Mouse (Mus musculus) 3T3-L1 (cell line): Measurements from ENCODE around the gene Vps37c.
A peak's percentile ranks its signal among the peaks of the same experiment; 100 is the strongest.

Experiments used
- DNase-seq: peaks from one replicate; pipeline ENCODE4 v3.0.0-alpha.2; 2015; ENCODE audit warnings: low read depth, low spot score

Vps37c gene

DNA sequence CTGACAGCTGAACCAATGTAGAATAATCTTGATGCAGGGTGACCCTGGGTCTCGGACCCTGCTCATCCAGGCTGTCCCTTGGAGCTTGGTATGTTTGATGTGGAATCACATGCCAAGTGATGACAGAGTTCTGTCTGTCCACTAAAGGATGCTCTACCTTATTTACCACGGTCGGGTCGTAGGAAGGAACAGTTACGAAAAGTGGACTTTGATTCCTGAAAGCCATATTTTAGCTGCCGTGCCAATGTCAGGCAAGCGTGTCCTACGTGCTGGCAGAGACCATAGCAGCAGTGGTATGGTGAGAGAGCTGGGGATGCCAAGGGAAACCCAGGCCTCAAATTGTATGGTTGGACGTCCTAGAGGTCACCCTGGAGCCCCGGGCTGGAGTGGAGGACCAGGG lies 25.0 kb downstream of the Vps37c start:
- DNase-seq = no peak

DNA sequence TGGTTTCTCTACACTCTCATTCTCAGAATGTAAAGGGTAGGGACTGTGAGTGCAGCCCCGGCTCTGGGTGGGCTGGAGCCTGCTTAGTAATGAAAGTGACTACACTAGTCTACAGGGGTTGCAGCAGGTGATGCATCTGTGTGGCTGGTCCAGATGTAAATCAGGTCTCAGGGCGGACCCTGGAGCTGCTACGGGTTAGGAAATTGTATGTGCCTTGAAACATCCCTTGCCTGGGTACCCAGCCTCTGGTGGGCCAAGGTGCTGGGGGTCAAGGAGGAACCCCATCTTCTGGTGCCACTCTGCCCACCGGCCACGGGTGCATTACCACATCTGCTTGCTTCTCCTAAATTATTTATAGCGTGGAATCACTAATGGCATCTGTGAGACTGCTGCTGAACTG lies 25.6 kb downstream of the Vps37c start:
- no peak for DNase-seq

DNA sequence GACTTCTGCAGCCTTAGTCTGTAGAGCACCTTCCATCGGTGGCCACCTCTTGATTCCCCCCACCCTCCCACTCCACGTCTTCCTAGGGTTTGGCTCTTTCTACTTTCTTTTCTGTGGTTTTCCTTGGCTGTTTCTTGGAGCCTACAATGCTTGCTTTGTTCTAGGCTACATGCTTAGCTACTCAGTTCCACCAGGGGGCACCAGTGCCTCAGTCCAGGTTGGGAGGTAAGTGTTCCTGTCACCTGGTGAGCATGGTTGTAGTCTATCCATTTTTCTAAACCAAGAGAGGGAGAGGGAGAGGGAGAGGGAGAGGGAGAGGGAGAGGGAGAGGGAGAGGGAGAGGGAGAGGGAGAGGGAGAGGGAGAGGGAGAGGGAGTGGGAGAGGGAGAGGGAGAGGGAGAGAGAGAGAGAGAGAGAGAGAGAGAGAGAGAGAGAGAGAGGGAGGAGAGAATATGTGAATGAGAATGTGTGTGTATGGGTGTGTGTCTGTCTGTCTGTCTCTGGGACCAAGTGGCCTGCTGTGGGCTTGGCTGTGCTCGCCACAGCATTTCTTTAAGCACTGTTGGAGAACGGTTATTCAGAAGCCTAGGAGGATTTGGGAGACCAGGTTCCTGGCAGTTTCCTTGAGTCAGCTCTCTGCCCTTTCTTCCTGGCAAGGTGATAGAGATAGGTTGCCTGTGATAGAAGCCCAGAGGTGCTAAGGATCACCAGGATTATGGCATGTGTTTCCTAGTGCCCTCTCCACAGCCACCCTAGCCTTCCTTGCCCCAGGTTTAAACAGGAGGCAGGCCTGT lies 26.3 kb downstream of the Vps37c start:
- DNase-seq = peak; percentile 93

DNA sequence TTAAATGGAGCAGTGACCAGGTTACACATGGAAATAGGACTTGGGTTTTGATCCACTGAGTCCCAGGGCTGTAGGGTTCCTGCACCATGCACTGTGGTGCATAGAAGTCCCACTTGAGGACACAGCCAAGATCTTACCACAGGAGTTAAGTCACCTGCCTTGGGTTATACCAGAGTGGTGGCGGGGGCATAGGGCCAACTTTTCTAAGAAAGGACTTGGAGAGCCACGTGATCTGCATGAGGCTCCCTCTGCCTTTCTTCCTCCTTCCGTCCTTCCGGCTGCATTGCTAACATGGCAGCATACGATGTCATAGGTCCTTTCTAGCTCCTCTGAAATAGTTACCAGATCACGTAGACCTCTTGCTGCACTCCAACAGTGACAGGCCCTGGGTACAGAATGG lies 26.9 kb downstream of the Vps37c start:
- no peak for DNase-seq

DNA sequence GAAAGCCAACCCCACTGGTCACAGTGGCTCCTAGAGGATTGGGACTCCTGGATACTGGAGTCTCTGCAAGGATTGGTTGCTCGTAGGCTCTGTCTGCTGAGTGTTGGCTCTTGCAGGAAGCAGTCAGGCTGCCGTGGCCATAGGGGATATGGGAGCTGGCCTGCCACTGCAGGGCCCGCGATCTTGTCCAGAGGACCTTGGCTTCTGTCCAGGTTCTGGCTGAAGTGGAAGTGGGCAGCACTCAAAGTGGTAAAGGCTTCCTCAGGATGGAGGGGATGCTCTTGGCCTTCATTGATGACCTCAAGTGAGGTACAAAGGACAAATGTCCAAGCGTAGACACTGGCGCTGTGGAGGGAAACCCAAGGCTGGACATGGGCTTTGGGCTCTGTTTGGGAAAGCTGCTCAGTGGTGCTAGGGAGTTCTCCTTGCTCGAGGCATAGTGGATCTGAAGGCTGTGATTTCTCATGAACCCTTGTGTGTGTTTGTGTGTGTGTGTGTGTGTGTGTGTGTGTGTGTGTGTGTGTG lies 29.8 kb downstream of the Vps37c start:
- no peak for DNase-seq

DNA sequence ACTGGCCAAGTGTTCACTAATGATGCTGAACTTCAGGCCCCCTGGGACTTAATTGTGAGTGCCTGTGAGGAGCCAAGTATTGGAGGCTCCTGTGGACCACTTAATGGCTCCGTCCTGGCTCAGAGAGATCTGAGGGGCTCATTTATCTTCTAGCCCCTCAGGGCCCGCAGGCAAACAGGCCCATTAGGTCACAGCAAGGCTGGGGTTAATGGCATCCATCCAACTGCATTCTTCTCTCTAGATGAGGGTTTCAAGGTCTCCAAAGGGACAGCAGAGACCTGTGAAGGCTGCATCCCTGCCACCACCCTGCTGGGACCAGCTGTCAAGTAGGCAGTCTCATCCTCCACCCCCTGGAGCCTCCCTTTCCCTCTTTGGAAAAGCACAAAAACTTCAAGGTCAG lies 31.2 kb downstream of the Vps37c start:
- no peak for DNase-seq

DNA sequence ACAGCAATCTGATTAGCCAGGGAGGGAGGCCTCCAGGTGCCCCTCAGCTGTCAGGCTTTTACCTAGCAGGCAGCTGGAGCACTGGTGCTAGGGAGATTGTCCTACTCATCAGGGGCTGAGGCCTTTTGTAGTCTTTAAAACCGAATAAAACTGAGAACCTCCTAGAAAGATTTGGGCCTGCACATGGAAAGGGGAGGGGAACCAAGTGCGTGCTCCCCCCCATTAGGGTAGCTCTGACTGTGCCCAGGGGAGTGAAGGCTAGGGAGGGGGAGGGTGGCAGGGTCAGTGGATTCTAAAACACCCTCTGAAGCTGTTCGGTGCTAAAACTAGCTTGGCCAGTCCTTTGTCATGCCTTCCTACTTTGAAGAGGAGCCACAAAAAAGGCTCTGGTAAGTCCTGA lies 32.0 kb downstream of the Vps37c start:
- DNase-seq = no peak

DNA sequence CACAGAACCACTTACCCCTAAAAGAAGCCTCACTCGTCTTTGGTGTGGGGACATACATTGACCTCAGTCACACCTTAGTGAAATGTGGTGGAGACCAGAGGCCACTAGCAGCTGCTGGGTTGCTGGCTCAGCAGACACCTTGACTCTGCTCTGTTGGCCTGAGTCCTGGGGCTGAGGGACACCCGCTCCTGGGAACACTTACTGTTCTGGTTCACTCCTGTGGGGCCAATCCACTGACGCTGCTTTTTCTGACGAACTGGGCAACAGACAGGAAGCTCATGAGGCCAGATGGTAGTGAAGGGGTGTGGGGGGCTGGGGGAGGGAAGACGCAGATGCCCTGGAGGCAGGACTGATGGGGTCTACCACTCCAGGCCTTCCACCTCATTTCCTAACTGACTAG lies 32.5 kb downstream of the Vps37c start:
- no peak for DNase-seq

DNA sequence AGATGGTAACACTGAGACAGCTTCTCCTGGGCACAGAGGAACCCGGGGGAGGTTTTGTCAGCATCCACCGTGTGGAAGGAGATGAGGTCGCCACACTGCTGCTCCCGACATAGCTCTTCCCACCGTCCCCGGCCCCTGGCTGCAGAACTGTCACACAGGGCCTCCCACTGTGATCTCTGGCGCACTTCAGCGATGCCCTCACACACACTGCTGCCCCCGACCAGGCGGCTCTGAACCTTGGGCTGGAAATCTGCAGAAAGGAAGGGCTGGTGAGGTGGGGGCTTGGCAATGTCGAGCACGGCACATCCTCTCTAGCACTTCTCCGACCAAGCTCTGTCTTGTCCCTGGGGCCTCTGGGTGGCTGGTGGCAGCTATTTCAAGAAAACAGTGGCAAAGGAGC lies 34.5 kb downstream of the Vps37c start:
- no peak for DNase-seq

DNA sequence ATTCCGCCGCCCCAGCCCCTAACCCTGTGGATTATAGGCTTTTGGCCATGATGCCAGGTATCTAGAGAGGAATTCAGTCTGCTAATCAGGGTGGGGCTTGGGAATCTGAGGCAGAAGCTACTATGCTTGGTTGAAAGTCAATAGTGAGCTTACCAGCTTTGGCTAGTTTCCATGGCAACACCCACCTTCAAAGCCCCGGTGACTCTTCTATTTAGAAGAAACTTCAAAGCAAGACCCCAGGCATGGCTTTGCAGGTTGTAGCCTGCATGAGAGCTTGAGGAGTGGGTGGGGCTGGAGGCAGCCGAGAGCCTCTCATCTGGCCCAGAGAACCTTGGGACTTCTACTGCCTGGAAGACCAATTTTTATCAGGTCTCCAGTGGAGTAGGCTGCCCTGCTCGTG lies 35.1 kb downstream of the Vps37c start:
- no peak for DNase-seq

DNA sequence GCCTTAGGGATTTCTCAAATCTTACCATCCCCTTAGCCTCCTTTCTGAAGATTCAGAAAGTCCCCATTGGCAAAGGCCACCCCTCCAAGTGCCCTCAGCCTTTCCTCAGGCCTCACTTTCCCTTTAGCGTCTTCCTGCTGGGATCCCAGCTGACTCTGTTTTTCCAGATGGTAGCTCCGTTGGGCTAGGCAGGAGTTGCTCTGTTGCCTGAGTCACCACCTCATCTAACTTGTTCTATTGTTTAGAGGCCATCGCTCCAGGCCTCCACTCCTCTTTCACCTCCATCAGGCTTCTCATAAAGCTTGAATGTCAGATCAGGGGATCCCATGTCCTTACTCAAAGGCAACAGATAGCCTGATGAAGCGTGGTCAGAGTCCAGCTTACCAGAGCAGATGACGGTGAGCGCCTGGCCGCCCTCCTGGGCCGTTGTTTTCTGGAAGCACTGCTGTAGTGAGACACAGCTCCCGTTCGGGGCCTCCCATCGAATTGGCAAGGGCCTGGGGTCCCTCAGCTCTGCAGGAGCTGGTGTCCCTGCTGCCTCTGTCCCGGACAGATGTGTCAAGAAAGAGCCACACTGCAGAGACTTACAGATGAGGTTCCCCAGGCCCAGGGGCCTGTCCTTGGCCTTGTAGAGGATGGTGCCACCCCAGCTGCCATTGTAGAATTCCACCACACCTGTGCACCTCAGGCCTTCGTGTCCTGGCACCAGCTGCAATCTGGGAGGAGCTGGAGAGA lies 36.3 kb downstream of the Vps37c start:
- DNase-seq = no peak

DNA sequence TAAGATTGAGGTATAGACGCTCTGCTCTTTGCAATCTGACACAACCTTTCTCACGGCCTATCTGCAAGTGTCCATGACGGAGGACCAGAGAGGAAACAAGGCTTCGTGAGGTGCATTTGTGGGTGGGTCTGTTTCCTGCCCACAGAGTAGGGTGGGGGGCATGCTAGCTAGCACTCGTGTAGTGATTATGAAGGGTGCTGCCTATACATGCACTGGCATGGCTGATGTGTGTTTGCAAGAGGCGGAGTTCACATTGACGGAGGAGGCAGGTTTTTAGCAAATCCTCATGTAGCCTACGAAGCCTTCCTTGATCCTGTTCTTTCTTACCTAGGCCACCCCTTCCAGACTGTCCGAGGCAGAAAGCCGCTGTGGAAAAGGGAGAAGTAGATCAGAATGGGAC lies 41.4 kb downstream of the Vps37c start:
- no peak for DNase-seq

DNA sequence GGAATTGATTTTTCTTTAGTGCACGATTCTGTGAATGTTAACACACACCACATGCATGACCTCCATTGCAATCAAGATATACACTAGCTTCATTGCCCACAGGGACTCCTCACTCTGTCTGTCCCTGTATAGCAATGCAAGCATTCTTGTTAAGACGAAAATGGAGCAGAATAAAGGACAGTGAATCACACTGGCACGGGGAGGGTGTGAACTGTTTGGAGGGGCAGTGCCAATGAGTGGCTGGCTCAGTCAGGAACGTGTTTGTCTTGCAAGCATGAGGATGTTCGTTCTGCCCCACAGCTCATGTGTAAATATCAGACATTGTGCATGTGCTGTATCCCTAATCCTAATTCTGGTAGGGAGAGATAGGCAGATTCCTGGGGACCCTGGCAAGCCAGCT lies 41.9 kb downstream of the Vps37c start:
- DNase-seq = no peak

DNA sequence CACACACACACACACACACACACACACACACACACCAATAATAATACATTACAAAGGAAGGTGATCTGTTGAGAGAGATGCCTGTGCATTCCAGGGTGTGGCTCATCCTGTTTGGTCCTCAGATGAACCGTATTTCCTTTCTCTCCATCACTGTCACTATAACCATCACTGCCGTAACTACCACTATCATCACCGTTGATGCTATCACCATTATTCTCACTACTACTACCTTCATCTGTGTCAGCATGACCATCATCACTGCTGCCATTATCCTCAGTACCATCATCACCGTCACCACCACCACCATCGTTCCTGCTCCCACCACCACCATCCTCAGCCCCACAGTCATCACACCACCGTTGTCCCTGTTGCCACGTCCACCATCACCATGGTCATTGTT lies 43.4 kb downstream of the Vps37c start:
- no peak for DNase-seq

DNA sequence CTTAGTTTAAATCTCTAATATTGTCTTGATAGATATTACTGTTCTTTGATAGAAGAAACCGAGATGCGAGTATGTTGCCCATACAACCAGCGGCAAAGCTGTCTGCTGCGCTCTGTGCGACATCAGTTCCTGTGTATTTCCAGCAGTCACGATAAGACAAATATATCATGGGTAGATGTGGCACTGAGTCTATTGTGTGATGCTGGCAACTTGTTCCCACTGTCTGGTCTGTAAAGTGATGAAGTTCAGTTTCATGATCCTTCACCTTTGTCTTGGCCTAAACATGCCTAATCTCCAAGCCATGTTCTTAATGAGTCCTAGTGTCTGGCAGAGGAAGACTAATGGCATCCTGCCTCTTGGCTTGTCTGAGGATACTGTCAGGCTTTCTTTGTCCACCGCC lies 44.2 kb downstream of the Vps37c start:
- no peak for DNase-seq

DNA sequence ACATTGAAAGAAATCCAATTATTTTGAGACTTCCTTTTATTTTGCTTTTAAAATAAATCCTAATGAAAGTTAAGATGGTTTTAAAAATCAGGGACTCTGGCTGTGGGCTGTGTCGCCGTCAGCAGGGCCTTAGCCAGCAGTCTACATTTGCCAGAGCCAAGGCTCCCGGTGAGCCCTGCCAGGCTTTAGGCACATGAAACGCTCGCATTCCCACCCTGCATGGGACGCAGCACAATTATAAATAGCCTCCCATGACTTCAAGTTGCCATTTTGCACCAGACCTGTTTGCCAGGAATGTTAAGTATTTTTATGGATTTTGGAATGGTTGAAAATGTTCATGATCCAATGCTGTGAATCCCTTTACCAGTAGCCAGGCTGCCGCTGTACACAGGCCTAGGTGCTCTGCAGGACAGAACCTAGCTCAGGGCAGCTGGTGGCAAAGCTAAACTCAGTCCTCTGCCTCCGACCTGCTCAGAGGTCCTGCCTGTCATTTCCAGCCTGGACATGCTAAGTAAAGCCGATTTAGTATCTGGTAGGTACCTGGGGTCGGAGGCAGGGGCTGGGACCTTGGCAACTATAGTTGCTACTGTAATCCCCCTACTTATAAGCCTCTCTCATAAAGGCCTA lies 45.1 kb downstream of the Vps37c start:
- no peak for DNase-seq

DNA sequence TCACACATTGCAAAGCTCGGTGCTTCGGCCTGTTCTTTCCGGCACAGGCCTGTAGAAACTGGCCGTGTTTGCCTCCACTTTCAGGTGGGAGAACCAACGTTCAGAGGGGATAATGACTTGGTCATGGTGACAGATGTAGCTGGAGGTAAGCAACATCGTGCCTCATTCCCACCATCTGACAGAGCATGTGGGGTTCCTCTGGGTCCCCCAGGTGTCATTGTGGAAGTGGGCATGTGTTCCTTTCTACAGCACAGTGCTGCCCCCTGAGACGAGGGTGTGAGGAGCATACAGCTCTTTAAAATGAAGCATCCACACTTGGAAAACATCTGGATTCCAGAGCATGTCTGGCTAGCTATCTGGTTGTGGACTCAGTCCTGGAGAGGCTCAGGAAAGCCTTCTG lies 46.0 kb downstream of the Vps37c start:
- DNase-seq = no peak

DNA sequence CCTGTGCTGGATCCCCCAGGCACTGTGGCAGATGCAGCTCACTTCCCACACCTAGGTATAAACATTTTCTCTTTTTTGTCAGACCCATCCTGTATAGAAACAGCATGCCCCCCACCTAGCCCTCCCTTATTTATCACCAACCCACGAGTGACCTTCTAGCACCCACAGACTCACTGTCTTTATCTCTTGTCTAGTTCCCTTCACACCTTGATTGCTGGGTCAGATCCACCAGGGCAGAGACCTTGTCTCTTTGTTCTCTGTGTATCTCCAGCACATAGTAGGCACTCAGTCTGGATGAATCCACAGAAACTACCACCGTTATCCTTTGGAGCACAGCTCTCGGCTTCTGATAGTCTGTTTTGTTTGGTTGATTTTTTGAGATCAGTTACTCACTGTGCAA lies 46.5 kb downstream of the Vps37c start:
- DNase-seq = no peak

DNA sequence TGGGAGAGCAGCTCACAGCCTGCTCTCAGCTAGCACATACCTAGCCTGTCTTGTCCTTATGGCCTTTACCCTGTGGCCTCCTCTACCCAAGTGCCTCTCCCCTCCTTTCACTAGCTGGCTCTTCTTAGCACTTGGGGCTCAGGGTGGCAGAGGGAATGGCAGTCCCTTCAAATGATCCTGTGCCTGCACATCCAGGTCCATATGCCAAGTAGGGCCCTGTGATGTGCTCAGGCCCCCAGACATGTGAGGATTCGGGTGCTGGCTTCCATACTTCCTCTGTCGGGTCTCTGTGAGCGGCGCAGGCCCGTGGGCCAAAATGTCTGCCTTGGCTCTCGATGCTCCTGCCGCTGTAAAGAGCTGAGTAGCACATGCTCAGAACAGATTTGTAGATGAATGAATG lies 47.3 kb downstream of the Vps37c start:
- no peak for DNase-seq

DNA sequence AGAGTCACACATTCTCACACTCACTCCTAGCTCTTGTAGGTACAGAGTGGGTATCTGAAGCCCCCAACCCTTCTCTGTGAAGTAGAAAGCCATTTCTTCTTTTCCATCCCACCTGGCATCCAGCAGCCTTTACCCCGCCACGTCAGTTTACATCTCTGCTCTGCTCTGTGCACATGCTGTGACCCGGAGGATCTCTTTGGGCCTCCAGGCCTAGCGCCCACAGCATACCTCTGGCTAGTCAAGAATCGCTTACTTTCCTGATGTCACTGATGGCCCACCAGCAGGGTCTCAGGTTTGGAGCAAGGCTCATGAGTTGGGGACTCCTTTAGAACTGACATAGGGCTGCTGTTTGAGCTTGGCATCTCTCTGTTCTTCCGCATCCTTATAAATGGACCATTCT lies 49.5 kb downstream of the Vps37c start:
- DNase-seq = no peak

DNA sequence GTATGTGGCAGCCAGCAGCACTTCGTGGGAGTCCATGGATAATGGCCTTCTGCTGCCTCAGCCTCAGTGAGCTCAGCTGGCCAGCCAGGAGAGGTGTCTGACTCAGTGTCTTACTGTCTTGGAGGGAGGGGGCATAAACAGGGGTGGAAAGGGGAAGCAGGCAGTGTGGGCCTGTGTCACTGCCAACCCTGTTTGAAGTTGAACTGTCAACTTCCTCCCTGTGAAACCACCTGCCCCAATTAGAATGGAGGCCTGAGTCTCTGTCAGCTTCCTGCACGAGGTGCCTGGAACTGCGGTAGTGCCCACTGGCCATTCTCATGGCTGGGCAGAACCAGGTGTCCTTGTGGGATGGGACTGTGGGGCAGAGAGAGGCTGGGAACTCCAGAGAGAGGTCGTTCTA lies 50.3 kb downstream of the Vps37c start, which contains the start of gene Cd5:
Gene Cd5, minus strand, starts transcription at position 192 of the 400 bp plus-strand sequence.
- no peak for DNase-seq

DNA sequence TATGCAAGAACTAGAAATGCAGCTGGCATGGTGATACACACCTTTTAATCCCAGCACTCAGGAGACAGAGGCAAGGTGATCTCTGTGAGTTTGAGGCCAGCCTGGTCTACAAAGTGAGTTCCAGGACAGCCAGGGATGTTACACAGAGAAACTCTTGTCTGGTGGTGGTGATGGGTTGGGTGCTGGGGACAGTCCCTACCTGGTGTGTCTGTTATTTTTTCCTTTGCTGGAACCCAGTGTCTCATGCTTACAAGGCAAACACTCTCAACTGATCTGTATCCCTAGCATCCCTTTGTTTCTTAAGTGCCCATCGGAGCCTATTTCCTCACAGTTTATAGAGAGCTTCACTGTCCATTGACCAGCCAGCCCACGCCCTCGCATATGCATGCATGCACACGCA lies 51.4 kb downstream of the Vps37c start:
- DNase-seq = no peak
